Mouse (Mus musculus) C2C12 (cell line): ENCODE data around the gene Caprin1.

Experiments used
- CEBPB ChIP-seq: IDR thresholded peaks from one replicate; pipeline ENCODE4 v1.6.1; 2011; ENCODE audit warnings: low read depth, mild to moderate bottlenecking, control low read depth, moderate library complexity
- CTCF ChIP-seq: IDR thresholded peaks from one replicate; pipeline ENCODE4 v1.5.1; 2011; ENCODE audit not compliant: control insufficient read depth, insufficient read depth, insufficient read length
- MAX ChIP-seq: IDR thresholded peaks from one replicate; pipeline ENCODE4 v1.6.1; 2011; ENCODE audit warnings: mild to moderate bottlenecking, control low read depth
- MYOD1 ChIP-seq: IDR thresholded peaks from one replicate; pipeline ENCODE4 v1.6.1; 2011; ENCODE audit warnings: low read depth; ENCODE audit not compliant: control insufficient read depth, insufficient read length
- USF1 ChIP-seq: IDR thresholded peaks from one replicate; pipeline ENCODE4 v1.6.1; 2011; ENCODE audit warnings: low read depth, mild to moderate bottlenecking, control low read depth, moderate library complexity

GRCm38 (mm10) chr2:103743536-103743935 lies 53.9 kb downstream of the Caprin1 start:
- TF ChIP-seq CTCF (no peak), CEBPB (no peak), MAX (no peak), MYOD1 (no peak), USF1 (no peak)
